Mouse (Mus musculus): ENCODE results near the gene Mon1a.

Mon1a gene

DNA sequence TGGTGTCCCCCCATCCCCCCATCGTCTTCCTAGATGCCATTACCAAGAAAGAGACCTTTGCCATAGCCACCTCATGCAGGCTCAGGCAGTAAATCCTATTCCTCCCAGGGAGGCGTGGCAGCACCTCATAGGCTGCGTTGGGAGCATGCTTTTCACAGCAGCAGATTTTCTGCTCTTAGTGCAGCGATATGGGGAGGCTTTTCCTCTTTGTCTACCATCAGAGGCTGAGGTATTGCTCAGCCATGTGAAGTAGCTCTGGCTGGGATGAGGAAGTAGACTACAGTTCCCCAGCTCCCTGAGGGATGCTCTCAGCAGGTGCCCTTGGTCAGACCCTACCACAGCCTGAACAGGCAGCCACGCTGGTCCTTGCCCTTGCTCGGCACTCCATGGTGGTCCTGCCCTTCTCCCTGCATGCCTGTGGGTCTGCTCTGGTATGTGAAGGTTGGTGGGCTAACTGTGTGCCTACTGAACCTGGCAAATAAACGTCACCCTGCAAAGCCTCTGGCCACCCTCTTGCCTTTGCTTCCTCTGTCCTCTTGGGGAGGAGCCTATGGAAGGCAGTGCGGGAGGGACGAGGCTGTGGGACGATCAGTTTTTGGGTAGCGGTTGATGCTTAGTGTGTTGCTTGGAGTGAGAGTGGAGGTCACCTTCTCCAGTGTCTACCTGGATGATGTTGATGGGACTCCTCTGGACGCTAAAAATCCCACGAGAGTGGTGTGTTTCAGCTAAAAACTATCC lies 61.4 kb downstream of the Mon1a start:
- no peak for DNase-seq (ENCODE audit: low spot score in 2 of 2)

DNA sequence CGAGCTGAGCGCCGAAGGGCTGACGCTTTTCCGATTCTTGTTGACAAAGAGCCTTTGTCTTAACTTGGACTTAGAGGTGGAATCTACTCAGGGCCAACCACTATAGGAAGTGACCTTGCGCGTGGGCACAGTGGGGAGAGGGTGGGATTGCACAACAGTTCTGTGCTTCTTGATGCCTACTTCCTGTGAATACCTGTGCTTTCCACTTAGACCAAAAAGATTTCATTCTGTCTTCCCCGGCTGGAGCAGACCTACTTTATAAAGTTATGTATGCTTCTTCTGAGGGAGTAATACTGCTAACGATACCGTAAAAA lies 61.9 kb downstream of the Mon1a start, which contains the start of gene Traip:
Traip (plus strand) TSS at position 215 of the 314 bp plus-strand sequence.
- DNase-seq (ENCODE audit: low spot score in 2 of 2): no peak

DNA sequence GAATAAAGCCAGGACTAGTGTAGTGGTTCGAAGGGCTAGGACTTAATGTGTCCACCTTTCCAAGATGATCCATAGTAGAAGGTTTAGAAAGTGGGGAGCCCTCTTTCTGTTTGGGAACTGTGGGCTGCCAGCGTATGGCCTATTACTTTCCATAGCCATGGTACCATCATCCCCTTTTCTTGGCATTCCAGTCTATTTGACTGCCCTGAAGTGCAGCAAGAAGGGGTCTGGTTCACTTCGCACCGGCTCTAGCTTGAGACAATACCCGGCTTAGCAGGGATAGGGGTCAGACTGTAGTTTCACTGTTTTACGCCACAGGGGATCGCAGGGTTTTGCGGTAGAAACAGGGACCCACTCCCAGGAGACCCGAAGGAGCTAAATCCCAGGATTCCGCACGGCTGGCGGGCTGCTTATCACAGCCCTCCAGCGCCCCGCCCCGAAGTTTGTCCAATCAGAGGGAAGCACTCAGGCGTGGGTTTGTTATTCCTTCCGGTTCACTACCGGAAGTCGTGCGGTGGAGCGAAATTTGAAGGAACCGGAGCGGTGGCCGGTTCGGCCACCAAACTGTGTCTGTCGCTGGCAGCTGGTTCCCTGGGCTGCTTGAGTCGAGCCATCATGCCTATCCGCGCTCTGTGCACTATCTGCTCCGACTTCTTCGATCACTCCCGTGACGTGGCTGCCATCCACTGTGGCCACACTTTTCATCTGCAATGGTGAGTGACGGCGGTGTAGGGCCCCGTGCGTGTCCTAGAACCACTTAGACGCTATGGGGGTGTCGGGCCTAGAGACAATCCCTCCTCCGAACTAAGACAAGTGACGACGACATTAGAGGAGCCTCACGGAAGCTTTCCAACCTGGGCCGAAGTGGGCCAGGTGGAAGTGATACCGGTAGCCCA lies 62.8 kb downstream of the Mon1a start:
- peak; percentile 76 to 94 for DNase-seq (ENCODE audit: low spot score in 2 of 2)

All from spleen, postnatal 10 days (tissue).